ENCODE assay signal across 8 mouse cellular contexts in genomic region chr2:156111358-156112079, GRCm38 (mm10). TPM values are rescaled to one million over a fixed set of nuclear protein-coding genes. Genes with fewer than 3 reads are reported as not detected.
DNase-seq lines count a peak whose midpoint lies in the region; ATAC-seq and TF ChIP-seq lines count a peak whose summit lies in the region.

TSS of gene Cpne1 (minus strand) at chr2:156111965.
TSS of gene Rbm12 (minus strand) at chr2:156111978.

- no peaks in the 10 kb centered on the region for H3K27me3 ChIP-seq in Patski
- H3K27me3 ChIP-seq in hindbrain, embryonic 14.5 days (ENCODE audit: control insufficient read depth, insufficient read depth, low read length) = no peaks in the 10 kb centered on the region

- H3K9me3 ChIP-seq in hindbrain, embryonic 14.5 days (ENCODE audit: control insufficient read depth, low read length) = no peaks in the 10 kb centered on the region

- H3K4me1 ChIP-seq in hindbrain, embryonic 14.5 days (replicated peaks; ENCODE audit: control insufficient read depth, insufficient read depth, low read length) = peaks cover 19% of the 10 kb centered on the region

- peak; percentile 69 for ATAC-seq in Patski
- ATAC-seq in hindbrain, embryonic 14.5 days (ENCODE audit: low FRiP score) = peak; percentile 95

- no peaks in the 10 kb centered on the region for H3K36me3 ChIP-seq in hindbrain, embryonic 14.5 days (replicated peaks; ENCODE audit: control insufficient read depth, insufficient read depth)

- peak within 1 kb of the TSS; percentile 62 for H3K4me3 ChIP-seq in hindbrain, embryonic 14.5 days (replicated peaks; ENCODE audit: low read length)

- peak within 1 kb of the TSS; percentile 66 for H3K4me2 ChIP-seq in hindbrain, embryonic 14.5 days (replicated peaks)

- peak; percentile 50 for DNase-seq in Patski (ENCODE audit: low read depth, low spot score)
- peak; percentile 97 for DNase-seq in cerebellum, postnatal 14 days
- peak; percentile 85 to 89 for DNase-seq in frontal cortex, postnatal 25 days (ENCODE audit: low spot score in 2 of 2)
- peak; percentile 95 for DNase-seq in hindbrain, embryonic 14.5 days (ENCODE audit: low spot score)
- DNase-seq in layer of hippocampus, postnatal 36 days = peak; percentile 90 to 93
- peak; percentile 93 for DNase-seq in lung, postnatal 36 days
- peak; percentile 95 for DNase-seq in retina, postnatal 1 day
- DNase-seq in urinary bladder, adult 18-20 months (ENCODE audit: low spot score in 2 of 2) = peak; percentile 85 to 95

- CTCF ChIA-PET in Patski (lab: Charles Lee) = interaction anchor here (1.0 kb wide), 2 partner anchors 11 to 20 kb away, joined by 3 read pairs; no protein-coding TSS in a partner anchor

- in situ Hi-C loops in Patski (cut with MboI; ENCODE audit: low pct_unique_long_range_greater_than_20kb) = no loop called here

- peak within 1 kb of the TSS; percentile 92 for H3K27ac ChIP-seq in hindbrain, embryonic 14.5 days

- H3K9ac ChIP-seq in hindbrain, embryonic 14.5 days = peak within 1 kb of the TSS; percentile 93

- POLR2A ChIA-PET in Patski (lab: Charles Lee) = interaction anchor here (0.7 to 1.1 kb wide), 4 partner anchors 23 to 154 kb away, joined by 3 to 4 read pairs (median 4); no protein-coding TSS in a partner anchor

- TF ChIP-seq CTCF in Patski (IDR thresholded peaks at IDR 0.05) = no peak

- under 1% methylated on average over 71 of the region's 74 CpGs for WGBS in hindbrain, embryonic 14.5 days

RNA-seq across cellular contexts. Expression of gene Cpne1, which starts in this region (rescaled TPM):
- polyA plus RNA-seq in Patski (2021) = 66.0 TPM
- polyA plus RNA-seq in hindbrain, embryonic 14.5 days (2014; fragmentation: Nextera tagmentation; extraction: Ambion mirVana) = 22.4 and 24.7 TPM in 2 replicates
- total RNA-seq in layer of hippocampus, postnatal 36 days (2021) = 10 to 100 TPM; 25.0 to 26.6 TPM

RNA-seq across cellular contexts. Expression of gene Rbm12, which starts in this region (rescaled TPM):
- polyA plus RNA-seq in Patski (2021) = 14.1 TPM
- 24.4 and 27.0 TPM in 2 replicates for polyA plus RNA-seq in hindbrain, embryonic 14.5 days (2014; fragmentation: Nextera tagmentation; extraction: Ambion mirVana)
- total RNA-seq in layer of hippocampus, postnatal 36 days (2021) = 10 to 100 TPM; 23.3 to 30.5 TPM

Comparison
In these comparisons a context has a peak if more than half of its experiments do, and no peak if none do; other contexts are left out.
1. Peak in every context shown above with its lines: DNase-seq, ATAC-seq, H3K4me3 ChIP-seq and H3K27ac ChIP-seq.